Mouse (Mus musculus) limb, embryonic 14.5 days (tissue): Measurements from ENCODE around the gene Rpl18a. TPM values are rescaled to one million over a fixed set of nuclear protein-coding genes. Genes with fewer than 3 reads are reported as not detected.

Experiments
- ATAC-seq: fragments of 200-750 bp; cut with Nextera tagmentation; 2 replicates; pipeline ENCODE4 v1.8.0; 2017; ENCODE audit warnings: low read depth, moderate number of reproducible peaks, moderate TSS enrichment; ENCODE audit not compliant: low FRiP score
- DNase-seq: peaks from one replicate; pipeline ENCODE4 v3.0.0-alpha.2; 2015; ENCODE audit warnings: low spot score
- H3K27ac ChIP-seq: fragments of 300-500 bp; sonication (generic); replicated peaks from 2 replicates; pipeline ENCODE4 v1.5.1; 2014; ENCODE audit warnings: low read depth, mild to moderate bottlenecking, low read length, moderate library complexity, mixed read lengths
- H3K27me3 ChIP-seq: fragments of 300-500 bp; sonication (generic); 2 replicates; pipeline ENCODE4 v1.6.1; 2014; ENCODE audit warnings: low read length, mixed read lengths; ENCODE audit not compliant: control insufficient read depth, insufficient read depth
- H3K36me3 ChIP-seq: fragments of 300-500 bp; sonication (generic); 2 replicates; pipeline ENCODE4 v1.6.1; 2014; ENCODE audit warnings: mild to moderate bottlenecking, low read length, moderate library complexity, mixed read lengths; ENCODE audit not compliant: control insufficient read depth, insufficient read depth
- H3K4me1 ChIP-seq: fragments of 300-500 bp; sonication (generic); 2 replicates; pipeline ENCODE4 v1.6.1; 2014; ENCODE audit warnings: antibody characterized with exemption, low read length, mixed read lengths; ENCODE audit not compliant: control insufficient read depth, insufficient read depth
- H3K4me2 ChIP-seq: fragments of 300-500 bp; sonication (generic); replicated peaks from 2 replicates; pipeline ENCODE4 v1.6.1; 2014; ENCODE audit warnings: low read depth, mild to moderate bottlenecking, low read length, moderate library complexity; ENCODE audit not compliant: severe bottlenecking
- H3K4me3 ChIP-seq: fragments of 300-500 bp; sonication (generic); replicated peaks from 2 replicates; pipeline ENCODE4 v1.5.1; 2014; ENCODE audit warnings: low read length
- H3K9ac ChIP-seq: fragments of 300-500 bp; sonication (generic); 2 replicates; pipeline ENCODE4 v1.6.1; 2014; ENCODE audit warnings: mild to moderate bottlenecking, low read depth, low read length, moderate library complexity; ENCODE audit not compliant: severe bottlenecking
- H3K9me3 ChIP-seq: fragments of 300-500 bp; sonication (generic); 2 replicates; pipeline ENCODE4 v1.6.1; 2016; ENCODE audit warnings: low read length; ENCODE audit not compliant: control insufficient read depth
- POLR2A ChIP-seq: fragments of 200-500 bp; IDR thresholded peaks from 2 replicates; pipeline ENCODE4 v1.8.0; 2012; ENCODE audit warnings: inconsistent platforms, mild to moderate bottlenecking, moderate library complexity, borderline replicate concordance; ENCODE audit not compliant: insufficient read depth, insufficient read length; ENCODE audit errors: extremely low read depth
- WGBS: fragments of 180-500 bp; shearing (Covaris S2); extraction: QIAGEN DNeasy Blood & Tissue Kit; methylation state at CpG from one replicate; pipeline ENCODE4 v1.1.7; 2014; 5-methylcytosine and 5-hydroxymethylcytosine counted together
- polyA plus RNA-seq, 2 experiments: library from polyadenylated mRNA; depleted of rRNA in 1 of 2; stranded (reverse) in 1 of 2; unstranded in 1 of 2; fragments of >200 nt; fragmentation: Nextera tagmentation in 1 of 2; extraction: Ambion mirVana in 1 of 2; gene quantifications; 2 replicates each; pipeline versions ENCODE4 v1.2.1 to v1.2.3; 2012 to 2014

Gene Rpl18a
- polyA plus RNA-seq, 2 experiments: 5,343 to 5,809 TPM

DNA sequence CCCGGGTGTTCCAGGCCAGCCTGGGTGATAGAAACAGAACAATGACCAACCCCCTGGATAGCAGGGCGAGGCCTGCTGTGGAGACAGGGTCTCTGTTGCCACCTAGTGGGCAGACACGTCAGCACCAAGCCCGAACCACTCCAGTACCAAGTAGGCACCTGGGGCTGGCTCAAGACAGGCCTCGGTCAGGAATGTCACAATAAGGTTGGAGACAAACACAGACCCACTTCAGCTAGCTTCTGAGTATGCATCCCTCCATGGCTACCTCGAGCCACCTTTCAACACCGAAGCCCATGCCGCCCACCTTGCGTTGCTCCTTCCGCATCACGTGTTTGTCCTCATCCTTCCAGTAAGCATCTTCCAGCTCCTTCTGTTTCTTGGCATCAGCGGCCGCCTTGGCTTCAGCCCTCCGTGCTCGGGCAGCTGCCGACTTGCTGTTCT, 27.6 kb downstream of the Rpl18a start:
- Histone ChIP-seq H3K4me1 (peaks cover 17% of the 10 kb centered on the region), H3K9me3 (no peaks in the 10 kb centered on the region), H3K9ac (no peak overlapping the region), H3K27me3 (no peaks in the 10 kb centered on the region), H3K27ac (no peak overlapping the region), H3K4me3 (no peak overlapping the region), H3K36me3 (no peaks in the 10 kb centered on the region; the same call in 1 of the 2 replicates), H3K4me2 (no peak overlapping the region)
- ATAC-seq (no peak), DNase-seq (peak; percentile 74)
- no peak for TF ChIP-seq POLR2A
- WGBS: 50% methylated on average over 16 of the region's 16 CpGs

DNA sequence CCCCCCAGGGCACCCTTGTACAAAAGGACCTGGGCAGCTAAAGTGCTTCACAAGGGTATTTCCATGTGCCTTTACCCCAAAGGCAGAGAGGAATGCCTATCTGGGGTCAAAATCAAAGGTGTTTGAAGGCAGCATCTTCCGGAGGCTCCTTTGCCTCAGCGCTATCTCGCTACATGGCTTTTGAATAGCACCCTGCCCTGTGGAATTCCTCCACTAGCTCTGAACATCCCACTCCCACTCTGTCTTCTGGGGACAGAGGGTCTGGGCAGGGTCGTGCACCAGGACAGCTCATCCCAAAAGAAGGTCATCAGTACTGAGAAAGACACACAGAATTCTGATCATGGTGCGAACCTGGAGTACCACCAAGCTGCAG, 28.0 kb downstream of the Rpl18a start:
- no peak overlapping the region for H3K9ac ChIP-seq
- 44% methylated on average over 5 of the region's 5 CpGs for WGBS
- peaks cover 21% of the 10 kb centered on the region for H3K4me1 ChIP-seq
- no peaks in the 10 kb centered on the region; the same call in 1 of the 2 replicates for H3K36me3 ChIP-seq
- H3K9me3 ChIP-seq: no peaks in the 10 kb centered on the region
- no peak overlapping the region for H3K27ac ChIP-seq
- peak overlapping the region; percentile 42; the same call in 1 of the 2 replicates for H3K4me2 ChIP-seq
- no peak overlapping the region; the same call in 1 of the 2 replicates for H3K4me3 ChIP-seq
- H3K27me3 ChIP-seq: no peaks in the 10 kb centered on the region
- ATAC-seq (no peak), DNase-seq (no peak)
- no peak for TF ChIP-seq POLR2A

DNA sequence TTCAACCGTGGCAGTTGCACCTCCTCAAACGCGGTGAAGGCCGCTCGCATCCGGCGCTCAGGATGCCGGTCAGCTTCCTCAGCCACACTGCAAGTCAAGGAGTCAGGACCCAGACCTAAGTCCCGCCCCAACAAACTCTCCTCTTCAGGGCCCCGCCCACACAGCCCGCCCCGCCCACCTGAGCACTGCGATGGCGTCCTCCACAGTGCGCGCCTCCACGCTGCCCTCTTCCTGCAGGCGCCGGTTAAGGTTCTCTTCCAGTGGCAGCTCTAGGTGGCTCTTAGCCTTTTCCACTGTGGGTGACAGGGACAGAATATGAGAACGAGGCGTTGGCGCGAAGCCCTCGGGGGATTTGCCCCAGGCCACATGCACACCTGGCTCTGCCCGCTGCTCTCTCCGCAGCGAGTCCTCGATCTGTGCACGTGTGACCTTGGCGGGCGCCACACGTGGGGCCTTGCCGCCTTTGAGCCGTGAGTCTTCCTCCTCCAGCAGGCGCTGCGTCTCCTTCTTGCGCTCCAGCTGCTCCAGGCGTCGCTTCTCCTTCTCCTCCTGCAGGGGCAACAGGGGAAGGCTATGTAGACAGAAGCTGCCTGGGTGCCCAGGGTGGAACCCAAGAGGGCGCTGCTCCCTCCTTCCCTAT, 28.5 kb downstream of the Rpl18a start:
- Histone ChIP-seq H3K9ac (no peak overlapping the region), H3K27ac (no peak overlapping the region), H3K4me3 (peak overlapping the region; percentile 14; the same call in 1 of the 2 replicates), H3K27me3 (no peaks in the 10 kb centered on the region), H3K4me1 (peaks cover 25% of the 10 kb centered on the region), H3K36me3 (no peaks in the 10 kb centered on the region; the same call in 1 of the 2 replicates), H3K9me3 (no peaks in the 10 kb centered on the region), H3K4me2 (peak overlapping the region; percentile 42)
- no peak for TF ChIP-seq POLR2A
- DNase-seq: peak; percentile 59
- 20% methylated on average over 40 of the region's 40 CpGs for WGBS
- no peak for ATAC-seq

DNA sequence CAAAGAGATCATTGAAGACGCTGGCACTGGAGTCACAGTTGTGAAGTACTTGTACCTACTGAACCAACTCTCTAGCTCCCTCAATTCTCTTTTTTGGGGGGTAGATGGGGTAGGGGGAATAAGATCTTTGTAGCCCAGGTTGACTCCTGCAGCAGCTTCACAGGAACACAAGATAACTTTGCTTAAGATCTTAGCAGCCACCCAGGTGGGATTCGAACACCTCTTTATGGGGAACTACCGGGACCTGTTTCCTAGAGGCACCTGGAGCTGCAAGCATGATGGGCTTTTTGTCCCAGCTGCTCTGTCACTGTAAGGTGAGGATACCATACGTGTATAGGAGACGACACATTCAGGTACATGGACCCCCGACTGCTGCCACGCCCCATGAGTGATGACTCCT, 30.6 kb downstream of the Rpl18a start:
- Histone ChIP-seq H3K27me3 (peaks cover 15% of the 10 kb centered on the region), H3K27ac (peak overlapping the region; percentile 82; the same call in 1 of the 2 replicates), H3K9ac (no peak overlapping the region), H3K36me3 (no peaks in the 10 kb centered on the region; the same call in 1 of the 2 replicates), H3K9me3 (no peaks in the 10 kb centered on the region), H3K4me1 (peaks cover 29% of the 10 kb centered on the region), H3K4me2 (no peak overlapping the region), H3K4me3 (no peak overlapping the region; the same call in 1 of the 2 replicates)
- DNase-seq: no peak
- 85% methylated on average over 7 of the region's 7 CpGs for WGBS
- ATAC-seq: no peak
- no peak for TF ChIP-seq POLR2A

DNA sequence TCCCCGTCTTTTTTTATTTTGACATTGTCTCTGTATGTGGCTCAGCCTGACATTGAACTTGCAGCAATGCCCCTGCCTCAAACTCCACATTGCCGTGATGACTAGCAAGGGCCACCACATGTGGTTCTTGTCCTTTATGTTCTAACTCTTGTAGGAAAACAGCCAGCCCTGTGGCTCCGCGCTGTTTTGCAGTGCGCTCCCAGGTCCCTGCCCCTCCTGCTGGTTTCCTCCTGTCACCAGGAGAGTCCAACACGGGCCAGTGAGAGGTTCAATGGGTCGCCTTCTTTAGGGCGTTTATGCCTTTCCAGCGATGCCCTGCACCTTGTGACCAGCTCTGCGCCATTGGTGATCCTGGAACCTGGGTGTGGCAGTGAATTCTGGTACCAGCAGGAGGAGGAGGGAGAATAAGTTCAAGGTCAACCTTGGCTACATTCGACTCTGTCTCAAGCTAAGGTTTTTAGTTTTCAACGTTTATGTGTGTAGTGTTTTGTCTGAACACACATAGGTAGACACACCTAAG, 31.2 kb downstream of the Rpl18a start:
- Histone ChIP-seq H3K4me2 (peak overlapping the region; percentile 86), H3K9ac (peak overlapping the region; percentile 40), H3K27ac (peak overlapping the region; percentile 82), H3K4me1 (peaks cover 29% of the 10 kb centered on the region), H3K27me3 (peaks cover 18% of the 10 kb centered on the region), H3K9me3 (no peaks in the 10 kb centered on the region), H3K4me3 (peak overlapping the region; percentile 49), H3K36me3 (no peaks in the 10 kb centered on the region; the same call in 1 of the 2 replicates)
- ATAC-seq (peak; percentile 5), DNase-seq (no peak)
- TF ChIP-seq POLR2A: no peak
- 12% methylated on average over 12 of the region's 12 CpGs for WGBS
